Mouse (Mus musculus): Measurements from ENCODE around the gene F12. TPM values are rescaled to one million over a fixed set of nuclear protein-coding genes. Genes with fewer than 3 reads are reported as not detected.

F12 gene
- total and polyA plus RNA-seq, 2 experiments from 2014 or later: not detected

DNA sequence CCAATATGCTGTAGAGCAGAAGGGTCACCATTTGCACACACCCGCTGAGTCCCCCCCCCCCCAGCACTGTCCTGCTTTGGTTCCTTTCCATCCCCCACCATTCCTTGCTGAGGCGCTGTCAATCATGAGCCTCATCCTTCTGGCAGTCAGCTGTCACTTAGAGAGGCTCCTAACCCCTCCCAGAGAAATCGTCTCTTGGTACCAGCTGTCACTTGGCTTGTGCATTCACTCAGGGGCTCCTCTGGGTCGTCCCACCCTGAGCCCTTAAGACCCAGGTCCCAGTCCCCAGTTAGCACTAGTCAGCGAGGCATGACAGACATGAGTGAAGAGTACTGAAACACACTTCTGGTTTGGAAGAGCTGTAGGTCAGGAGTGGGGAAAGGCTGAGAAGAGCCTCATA, 54.9 kb downstream of the F12 start:
- Histone ChIP-seq H3K9me3 (replicated peaks; ENCODE audit: control insufficient read depth, low read length) (no peaks in the 10 kb centered on the region), H3K27ac (ENCODE audit: low read depth) (no peak overlapping the region), H3K4me3 (ENCODE audit: low read depth, low read length) (no peak overlapping the region), H3K9ac (replicated peaks; ENCODE audit: low read depth, low read length) (no peak overlapping the region), H3K4me1 (ENCODE audit: control insufficient read depth, insufficient read depth) (no peaks in the 10 kb centered on the region), H3K27me3 (ENCODE audit: control insufficient read depth, insufficient read depth, low read length) (peaks cover 28% of the 10 kb centered on the region; the same call in 1 of the 2 replicates), H3K36me3 (replicated peaks; ENCODE audit: control insufficient read depth, insufficient read depth, low read length) (no peaks in the 10 kb centered on the region), H3K4me2 (ENCODE audit: low read depth, low read length) (no peak overlapping the region)
- TF ChIP-seq EP300 (IDR thresholded peaks at IDR 0.05; ENCODE audit: low read depth) (no peak), CTCF (IDR thresholded peaks at IDR 0.05; ENCODE audit: low read depth) (no peak)
- DNase-seq (ENCODE audit: low spot score) (no peak), ATAC-seq (ENCODE audit: insufficient read depth, low read depth) (no peak)
- WGBS: 40% methylated on average over 4 of the region's 5 CpGs

GRCm38 (mm10) chr13:55371007-55371681, 55.4 kb downstream of the F12 start:
- no peak overlapping the region for H3K4me3 ChIP-seq (ENCODE audit: low read depth, low read length)
- 62% methylated on average over 8 of the region's 8 CpGs for WGBS
- no peak for DNase-seq (ENCODE audit: low spot score)
- H3K27ac ChIP-seq (ENCODE audit: low read depth): no peak overlapping the region
- no peak for ATAC-seq (ENCODE audit: insufficient read depth, low read depth)
- no peaks in the 10 kb centered on the region for H3K4me1 ChIP-seq (ENCODE audit: control insufficient read depth, insufficient read depth)
- H3K9me3 ChIP-seq (replicated peaks; ENCODE audit: control insufficient read depth, low read length): no peaks in the 10 kb centered on the region
- H3K27me3 ChIP-seq (ENCODE audit: control insufficient read depth, insufficient read depth, low read length): peaks cover 28% of the 10 kb centered on the region; the same call in 1 of the 2 replicates
- TF ChIP-seq EP300 (IDR thresholded peaks at IDR 0.05; ENCODE audit: low read depth) (no peak), CTCF (IDR thresholded peaks at IDR 0.05; ENCODE audit: low read depth) (no peak)
- H3K9ac ChIP-seq (replicated peaks; ENCODE audit: low read depth, low read length): no peak overlapping the region
- peak overlapping the region; percentile 29; the same call in 1 of the 2 replicates for H3K4me2 ChIP-seq (ENCODE audit: low read depth, low read length)
- no peaks in the 10 kb centered on the region for H3K36me3 ChIP-seq (replicated peaks; ENCODE audit: control insufficient read depth, insufficient read depth, low read length)

- Histone ChIP-seq H3K4me2 (ENCODE audit: low read depth, low read length) (peak overlapping the region; percentile 29), H3K4me3 (ENCODE audit: low read depth, low read length) (peak overlapping the region; percentile 29; the same call in 1 of the 2 replicates), H3K27ac (ENCODE audit: low read depth) (no peak overlapping the region), H3K4me1 (ENCODE audit: control insufficient read depth, insufficient read depth) (no peaks in the 10 kb centered on the region), H3K9me3 (replicated peaks; ENCODE audit: control insufficient read depth, low read length) (no peaks in the 10 kb centered on the region), H3K27me3 (ENCODE audit: control insufficient read depth, insufficient read depth, low read length) (peaks cover 23% of the 10 kb centered on the region; the same call in 1 of the 2 replicates), H3K9ac (replicated peaks; ENCODE audit: low read depth, low read length) (no peak overlapping the region), H3K36me3 (replicated peaks; ENCODE audit: control insufficient read depth, insufficient read depth, low read length) (no peaks in the 10 kb centered on the region)
- WGBS: 22% methylated on average over 3 of the region's 3 CpGs
- DNase-seq (ENCODE audit: low spot score) (no peak), ATAC-seq (ENCODE audit: insufficient read depth, low read depth) (peak; percentile 30; the same call in 1 of the 2 replicates)
- no peak for TF ChIP-seq EP300 (IDR thresholded peaks at IDR 0.05; ENCODE audit: low read depth)
These were observed 56.4 kb downstream of the F12 start for GRCm38 (mm10) chr13:55370234-55370633.

DNA sequence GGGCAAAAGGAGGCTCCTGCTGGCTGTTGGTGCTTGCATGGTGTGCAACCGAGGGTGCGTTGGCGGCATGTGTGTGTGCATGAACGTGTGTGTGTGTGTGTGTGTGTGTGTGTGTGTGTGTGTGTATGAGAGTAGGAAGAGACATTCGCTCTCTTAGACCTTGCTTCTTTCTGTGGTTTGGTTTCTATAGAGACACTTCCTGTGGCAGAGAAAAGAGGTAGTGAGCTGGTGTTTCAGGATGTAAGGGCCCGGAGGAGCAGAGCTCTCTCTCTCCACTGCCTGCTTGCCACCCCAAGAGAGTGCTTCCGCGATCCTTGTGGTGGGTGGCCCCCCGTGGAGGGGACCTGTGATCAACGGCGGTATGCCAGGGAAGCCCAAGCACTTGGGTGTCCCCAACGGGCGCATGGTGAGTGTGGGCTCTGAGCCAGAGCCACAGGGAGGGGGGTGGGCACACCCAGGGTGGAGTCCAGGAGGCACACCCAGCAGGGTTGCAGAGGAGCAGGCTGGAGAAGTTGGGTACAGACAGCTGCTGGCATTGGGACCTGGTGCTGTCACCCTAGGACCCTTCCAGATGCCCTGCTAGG, 57.0 kb downstream of the F12 start, which contains the start of gene Rgs14:
Rgs14 (plus strand) TSS at position 202 of the 584 bp plus-strand sequence.
- 43% methylated on average over 13 of the region's 13 CpGs for WGBS
- Histone ChIP-seq H3K9ac (replicated peaks; ENCODE audit: low read depth, low read length) (no peak within 1 kb of the TSS), H3K27me3 (ENCODE audit: control insufficient read depth, insufficient read depth, low read length) (peaks cover 23% of the 10 kb centered on the region; the same call in 1 of the 2 replicates), H3K9me3 (replicated peaks; ENCODE audit: control insufficient read depth, low read length) (no peaks in the 10 kb centered on the region), H3K27ac (ENCODE audit: low read depth) (no peak within 1 kb of the TSS), H3K4me3 (ENCODE audit: low read depth, low read length) (peak within 1 kb of the TSS; percentile 29), H3K4me1 (ENCODE audit: control insufficient read depth, insufficient read depth) (no peaks in the 10 kb centered on the region), H3K4me2 (ENCODE audit: low read depth, low read length) (peak within 1 kb of the TSS; percentile 29), H3K36me3 (replicated peaks; ENCODE audit: control insufficient read depth, insufficient read depth, low read length) (no peaks in the 10 kb centered on the region)
- ATAC-seq (ENCODE audit: insufficient read depth, low read depth) (no peak), DNase-seq (ENCODE audit: low spot score) (no peak)
- TF ChIP-seq EP300 (IDR thresholded peaks at IDR 0.05; ENCODE audit: low read depth): no peak
- TF ChIP-seq CTCF (IDR thresholded peaks at IDR 0.05; ENCODE audit: low read depth): no peak

DNA sequence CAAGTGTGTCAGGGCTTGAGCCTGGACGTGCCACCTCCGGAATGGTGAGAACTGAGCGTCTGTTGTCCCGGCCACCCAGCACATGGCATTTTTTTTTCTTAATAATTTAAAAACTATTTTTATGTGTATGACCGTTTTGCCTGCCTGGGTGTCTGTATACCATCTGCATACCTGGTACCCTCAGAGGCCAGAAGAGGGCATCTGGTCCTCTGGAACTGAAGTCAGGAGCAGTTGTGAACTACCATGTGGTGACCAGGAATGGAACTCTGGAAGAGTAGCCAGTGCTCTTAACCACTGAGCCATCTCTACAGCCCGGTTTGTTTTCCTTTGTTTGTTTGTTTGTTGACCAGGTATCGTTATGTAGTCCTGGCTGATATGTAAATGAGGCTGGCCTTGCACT, 58.2 kb downstream of the F12 start:
- WGBS: 70% methylated on average over 7 of the region's 7 CpGs
- no peaks in the 10 kb centered on the region for H3K4me1 ChIP-seq (ENCODE audit: control insufficient read depth, insufficient read depth)
- DNase-seq (ENCODE audit: low spot score): no peak
- ATAC-seq (ENCODE audit: insufficient read depth, low read depth): no peak
- H3K4me2 ChIP-seq (ENCODE audit: low read depth, low read length): no peak overlapping the region
- H3K36me3 ChIP-seq (replicated peaks; ENCODE audit: control insufficient read depth, insufficient read depth, low read length): no peaks in the 10 kb centered on the region
- H3K9ac ChIP-seq (replicated peaks; ENCODE audit: low read depth, low read length): no peak overlapping the region
- no peak overlapping the region for H3K4me3 ChIP-seq (ENCODE audit: low read depth, low read length)
- TF ChIP-seq CTCF (IDR thresholded peaks at IDR 0.05; ENCODE audit: low read depth): no peak
- no peak for TF ChIP-seq EP300 (IDR thresholded peaks at IDR 0.05; ENCODE audit: low read depth)
- peaks cover 11% of the 10 kb centered on the region; the same call in 1 of the 2 replicates for H3K27me3 ChIP-seq (ENCODE audit: control insufficient read depth, insufficient read depth, low read length)
- H3K27ac ChIP-seq (ENCODE audit: low read depth): no peak overlapping the region
- no peaks in the 10 kb centered on the region for H3K9me3 ChIP-seq (replicated peaks; ENCODE audit: control insufficient read depth, low read length)

Small RNA genes lying within 50 kb of the gene (microRNA-seq; reads per million reads assigned to microRNA genes)
- gene Mir6943: 0.54 reads per million

Other genes starting within 250 kb of the F12 start
- 49.3 and 75.1 TPM in 2 replicates for gene Nsd1, start 217.0 kb downstream of the F12 start, total RNA-seq (2014; rRNA removed; ENCODE audit: low replicate concordance)
- gene Nsd1, start 217.0 kb downstream of the F12 start, polyA plus RNA-seq (2015; fragmentation: Nextera tagmentation; extraction: Ambion mirVana): 39.1 and 45.4 TPM in 2 replicates
- gene Prelid1, start 106.3 kb downstream of the F12 start, total RNA-seq (2014; rRNA removed; ENCODE audit: low replicate concordance): 161 and 188 TPM in 2 replicates
- 192 and 196 TPM in 2 replicates for gene Prelid1, start 106.3 kb downstream of the F12 start, polyA plus RNA-seq (2015; fragmentation: Nextera tagmentation; extraction: Ambion mirVana)
- 69.2 and 74.5 TPM in 2 replicates for gene Rab24, start 104.8 kb downstream of the F12 start, total RNA-seq (2014; rRNA removed; ENCODE audit: low replicate concordance)
- 53.0 and 59.9 TPM in 2 replicates for gene Rab24, start 104.8 kb downstream of the F12 start, polyA plus RNA-seq (2015; fragmentation: Nextera tagmentation; extraction: Ambion mirVana)
- 24.8 and 33.1 TPM in 2 replicates for gene Mxd3, start 97.0 kb downstream of the F12 start, total RNA-seq (2014; rRNA removed; ENCODE audit: low replicate concordance)
- 8.6 and 11.4 TPM in 2 replicates for gene Mxd3, start 97.0 kb downstream of the F12 start, polyA plus RNA-seq (2015; fragmentation: Nextera tagmentation; extraction: Ambion mirVana)
- 89.3 and 100 TPM in 2 replicates for gene Lman2, start 64.0 kb downstream of the F12 start, total RNA-seq (2014; rRNA removed; ENCODE audit: low replicate concordance)
- gene Lman2, start 64.0 kb downstream of the F12 start, polyA plus RNA-seq (2015; fragmentation: Nextera tagmentation; extraction: Ambion mirVana): 41.3 and 42.4 TPM in 2 replicates
- 0.46 and 1.1 TPM in 2 replicates for gene Rgs14, start 57.1 kb downstream of the F12 start, total RNA-seq (2014; rRNA removed; ENCODE audit: low replicate concordance)
- 0.30 and 0.32 TPM in 2 replicates for gene Rgs14, start 57.1 kb downstream of the F12 start, polyA plus RNA-seq (2015; fragmentation: Nextera tagmentation; extraction: Ambion mirVana)
- gene Slc34a1, start 28.6 kb downstream of the F12 start, total RNA-seq (2014; rRNA removed; ENCODE audit: low replicate concordance): not detected in 2 replicates
- not detected in 2 replicates for gene Slc34a1, start 28.6 kb downstream of the F12 start, polyA plus RNA-seq (2015; fragmentation: Nextera tagmentation; extraction: Ambion mirVana)
- not detected in 2 replicates for gene Pfn3, start 11.6 kb downstream of the F12 start, total RNA-seq (2014; rRNA removed; ENCODE audit: low replicate concordance)
- gene Pfn3, start 11.6 kb downstream of the F12 start, polyA plus RNA-seq (2015; fragmentation: Nextera tagmentation; extraction: Ambion mirVana): not detected in 2 replicates
- gene Grk6, start 18.3 kb upstream of the F12 start, total RNA-seq (2014; rRNA removed; ENCODE audit: low replicate concordance): 27.2 and 44.4 TPM in 2 replicates
- 10.7 TPM in 2 replicates for gene Grk6, start 18.3 kb upstream of the F12 start, polyA plus RNA-seq (2015; fragmentation: Nextera tagmentation; extraction: Ambion mirVana)
- gene Prr7, start 37.5 kb upstream of the F12 start, total RNA-seq (2014; rRNA removed; ENCODE audit: low replicate concordance): 3.6 and 8.2 TPM in 2 replicates
- 0.08 TPM in 1 of 2 replicates, not detected in the other for gene Prr7, start 37.5 kb upstream of the F12 start, polyA plus RNA-seq (2015; fragmentation: Nextera tagmentation; extraction: Ambion mirVana)
- gene Dbn1, start 61.3 kb upstream of the F12 start, total RNA-seq (2014; rRNA removed; ENCODE audit: low replicate concordance): 38.5 and 46.0 TPM in 2 replicates
- 30.2 and 30.9 TPM in 2 replicates for gene Dbn1, start 61.3 kb upstream of the F12 start, polyA plus RNA-seq (2015; fragmentation: Nextera tagmentation; extraction: Ambion mirVana)
- gene Pdlim7, start 86.9 kb upstream of the F12 start, total RNA-seq (2014; rRNA removed; ENCODE audit: low replicate concordance): 134 and 186 TPM in 2 replicates
- 190 and 210 TPM in 2 replicates for gene Pdlim7, start 86.9 kb upstream of the F12 start, polyA plus RNA-seq (2015; fragmentation: Nextera tagmentation; extraction: Ambion mirVana)
- gene Dok3, start 102.5 kb upstream of the F12 start, total RNA-seq (2014; rRNA removed; ENCODE audit: low replicate concordance): 2.7 and 2.8 TPM in 2 replicates
- gene Dok3, start 102.5 kb upstream of the F12 start, polyA plus RNA-seq (2015; fragmentation: Nextera tagmentation; extraction: Ambion mirVana): 0.95 and 1.4 TPM in 2 replicates
- 25.3 and 30.4 TPM in 2 replicates for gene Ddx41, start 109.9 kb upstream of the F12 start, total RNA-seq (2014; rRNA removed; ENCODE audit: low replicate concordance)
- 16.3 and 17.3 TPM in 2 replicates for gene Ddx41, start 109.9 kb upstream of the F12 start, polyA plus RNA-seq (2015; fragmentation: Nextera tagmentation; extraction: Ambion mirVana)
- 17.7 and 19.6 TPM in 2 replicates for gene Fam193b, start 144.3 kb upstream of the F12 start, total RNA-seq (2014; rRNA removed; ENCODE audit: low replicate concordance)
- 9.5 and 10.3 TPM in 2 replicates for gene Fam193b, start 144.3 kb upstream of the F12 start, polyA plus RNA-seq (2015; fragmentation: Nextera tagmentation; extraction: Ambion mirVana)
- gene Tmed9, start 146.9 kb upstream of the F12 start, total RNA-seq (2014; rRNA removed; ENCODE audit: low replicate concordance): 22.0 and 50.3 TPM in 2 replicates
- 78.6 and 82.0 TPM in 2 replicates for gene Tmed9, start 146.9 kb upstream of the F12 start, polyA plus RNA-seq (2015; fragmentation: Nextera tagmentation; extraction: Ambion mirVana)
- 24.5 and 37.6 TPM in 2 replicates for gene B4galt7, start 173.1 kb upstream of the F12 start, total RNA-seq (2014; rRNA removed; ENCODE audit: low replicate concordance)
- 15.7 and 17.3 TPM in 2 replicates for gene B4galt7, start 173.1 kb upstream of the F12 start, polyA plus RNA-seq (2015; fragmentation: Nextera tagmentation; extraction: Ambion mirVana)
- gene Caml, start 196.2 kb upstream of the F12 start, total RNA-seq (2014; rRNA removed; ENCODE audit: low replicate concordance): 17.9 and 18.5 TPM in 2 replicates
- gene Caml, start 196.2 kb upstream of the F12 start, polyA plus RNA-seq (2015; fragmentation: Nextera tagmentation; extraction: Ambion mirVana): 30.9 and 31.0 TPM in 2 replicates
- gene Ddx46, start 208.2 kb upstream of the F12 start, total RNA-seq (2014; rRNA removed; ENCODE audit: low replicate concordance): 8.9 and 10.6 TPM in 2 replicates
- gene Ddx46, start 208.2 kb upstream of the F12 start, polyA plus RNA-seq (2015; fragmentation: Nextera tagmentation; extraction: Ambion mirVana): 13.1 and 14.3 TPM in 2 replicates